In genomic region chr3:40744836-40745660, GRCm38 (mm10) we compare ENCODE assay signal across 8 mouse cellular contexts. TPM values are rescaled to one million over a fixed set of nuclear protein-coding genes. Genes with fewer than 3 reads are reported as not detected.
A peak's percentile ranks its signal among the peaks of the same experiment; 100 is the strongest.
DNase-seq lines count a peak whose midpoint lies in the region; ATAC-seq lines count a peak whose summit lies in the region.

No protein-coding gene starts in this region.

- H3K4me1 ChIP-seq in hindbrain, embryonic 16.5 days (ENCODE audit: control insufficient read depth, insufficient read depth, low read depth, low read length): peaks cover 11% of the 10 kb centered on the region

- H3K4me2 ChIP-seq in hindbrain, embryonic 16.5 days (ENCODE audit: low read length): peak overlapping the region; percentile 94

- H3K36me3 ChIP-seq in hindbrain, embryonic 16.5 days (ENCODE audit: control insufficient read depth, insufficient read depth, low read length): no peaks in the 10 kb centered on the region

- H3K9ac ChIP-seq in hindbrain, embryonic 16.5 days (ENCODE audit: low read depth, low read length): peak overlapping the region; percentile 87

- H3K4me3 ChIP-seq in hindbrain, embryonic 16.5 days (ENCODE audit: low read length): peak overlapping the region; percentile 68

- H3K27ac ChIP-seq in hindbrain, embryonic 16.5 days (ENCODE audit: low read depth, low read length): peak overlapping the region; percentile 94

- H3K27me3 ChIP-seq in hindbrain, embryonic 16.5 days (replicated peaks; ENCODE audit: control insufficient read depth, insufficient read depth, low read length): no peaks in the 10 kb centered on the region

- WGBS in hindbrain, embryonic 16.5 days: 0% methylated on average over 40 of the region's 93 CpGs

- peak; percentile 93 for DNase-seq in ZHBTc4 (ENCODE audit: low read depth, low spot score)
- DNase-seq in cerebellum, postnatal 4 days (ENCODE audit: low spot score in 2 of 2): peak; percentile 88 to 93
- peak; percentile 90 for DNase-seq in gastrocnemius, adult 18-20 months (ENCODE audit: low spot score)
- DNase-seq in left cerebral cortex, adult 18-20 months (ENCODE audit: low spot score in 2 of 2): peak; percentile 93
- peak; percentile 92 to 94 for DNase-seq in lung, postnatal 4 days
- DNase-seq in retina, postnatal 1 day: peak; percentile 96
- DNase-seq in thymus, postnatal 4 days: peak; percentile 96

- no peaks in the 10 kb centered on the region for H3K9me3 ChIP-seq in hindbrain, embryonic 16.5 days (ENCODE audit: control insufficient read depth, low read length)

- peak; percentile 98 for ATAC-seq in hindbrain, embryonic 16.5 days

RNA-seq across cellular contexts. Expression of gene Hspa4l, which starts 0.8 kb away (rescaled TPM):
- 1 to 10 TPM; 4.9 to 6.6 TPM for total RNA-seq in gastrocnemius, adult 18-20 months (2021)
- 51.5 and 56.3 TPM in 2 replicates for polyA plus RNA-seq in hindbrain, embryonic 16.5 days (2015; fragmentation: Nextera tagmentation; extraction: Ambion mirVana)
- 100 to 1,000 TPM; 178 to 183 TPM for total RNA-seq in left cerebral cortex, adult 18-20 months (2021)

RNA-seq across cellular contexts. Expression of gene Slc25a31, which starts 36.4 kb away (rescaled TPM):
- not detected for total RNA-seq in gastrocnemius, adult 18-20 months (2021)
- polyA plus RNA-seq in hindbrain, embryonic 16.5 days (2015; fragmentation: Nextera tagmentation; extraction: Ambion mirVana): 0.30 and 0.36 TPM in 2 replicates
- not detected for total RNA-seq in left cerebral cortex, adult 18-20 months (2021)

RNA-seq across cellular contexts. Expression of gene Plk4, which starts 54.8 kb away (rescaled TPM):
- total RNA-seq in gastrocnemius, adult 18-20 months (2021): under 1 TPM; 0.59 to 0.62 TPM
- polyA plus RNA-seq in hindbrain, embryonic 16.5 days (2015; fragmentation: Nextera tagmentation; extraction: Ambion mirVana): 14.3 and 15.4 TPM in 2 replicates
- total RNA-seq in left cerebral cortex, adult 18-20 months (2021): 1 to 10 TPM; 4.3 to 5.3 TPM

Comparison
In these comparisons a context has a peak if more than half of its experiments do, and no peak if none do; other contexts are left out.
1. Peak in every context shown above with its lines: DNase-seq, ATAC-seq, H3K4me3 ChIP-seq and H3K27ac ChIP-seq.
2. RNA of gene Hspa4l, which starts 0.8 kb away (total RNA-seq): 178 to 183 TPM in left cerebral cortex, adult 18-20 months; 4.9 to 6.6 TPM in gastrocnemius, adult 18-20 months; every median in the first group is over 10 times any median in the second.